Mouse (Mus musculus) limb, embryonic 10.5 days (tissue): ENCODE measurements around the gene Slc35d1. TPM values are rescaled to one million over a fixed set of nuclear protein-coding genes. Genes with fewer than 3 reads are reported as not detected.
"Not testable (repeated sequence)": the region's sequence is repeated elsewhere in the genome, so short reads cannot be mapped to it uniquely, and the experiment has no call there.

Source experiments
- DNase-seq: peaks from one replicate; pipeline ENCODE4 v3.0.0-alpha.2; 2017; ENCODE audit warnings: low spot score
- H3K27ac ChIP-seq: fragments of 300-500 bp; sonication (generic); 2 replicates; pipeline ENCODE4 v1.5.1; 2016; ENCODE audit warnings: mild to moderate bottlenecking
- H3K27me3 ChIP-seq: fragments of 300-500 bp; sonication (generic); 2 replicates; pipeline ENCODE4 v1.6.1; 2016; ENCODE audit warnings: low read depth, mild to moderate bottlenecking; ENCODE audit not compliant: poor library complexity, severe bottlenecking
- H3K36me3 ChIP-seq: fragments of 300-500 bp; sonication (generic); 2 replicates; pipeline ENCODE4 v1.6.1; 2016; ENCODE audit warnings: mild to moderate bottlenecking, moderate library complexity
- H3K4me1 ChIP-seq: fragments of 300-500 bp; sonication (generic); 2 replicates; pipeline ENCODE4 v1.6.1; 2016
- H3K4me3 ChIP-seq: fragments of 300-500 bp; sonication (generic); 2 replicates; pipeline ENCODE4 v1.5.1; 2016; ENCODE audit warnings: mild to moderate bottlenecking, moderate library complexity
- H3K9me3 ChIP-seq: fragments of 300-500 bp; sonication (generic); replicated peaks from 2 replicates; pipeline ENCODE4 v1.6.1; 2016; ENCODE audit warnings: mild to moderate bottlenecking
- WGBS: fragments of 180-500 bp; shearing (Covaris S2); methylation state at CpG from one replicate; pipeline ENCODE4 v1.1.7; 2016; 5-methylcytosine and 5-hydroxymethylcytosine counted together
- polyA plus RNA-seq: library from polyadenylated mRNA; unstranded; fragments of >200 nt; fragmentation: Nextera tagmentation; extraction: Ambion mirVana; gene quantifications from 2 replicates; pipeline ENCODE4 v1.2.1, GENCODE M21; 2016

Gene Slc35d1
- polyA plus RNA-seq, 1 experiment from 2014 or later: 10.4 TPM

DNA sequence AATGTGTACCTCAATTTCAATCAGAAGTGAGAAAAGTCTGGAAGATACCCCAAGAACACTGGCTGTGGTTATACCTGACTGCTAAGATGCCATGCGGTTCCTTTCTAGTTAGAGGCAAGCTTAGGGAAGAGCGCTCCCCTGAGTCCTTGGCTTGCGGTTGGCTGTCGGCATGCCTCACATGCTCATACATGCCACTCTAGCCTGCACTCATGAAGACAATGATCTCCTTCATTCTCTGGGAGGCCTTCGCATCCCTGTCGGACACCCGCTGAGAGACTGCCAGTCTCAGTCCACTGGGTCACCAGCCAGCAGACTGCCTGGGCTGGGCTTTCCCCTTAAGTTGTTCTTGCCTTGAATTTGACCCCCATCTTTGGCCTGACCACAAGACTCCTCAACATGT lies 41.0 kb downstream of the Slc35d1 start:
- 93% methylated on average over 7 of the region's 7 CpGs for WGBS
- H3K4me3 ChIP-seq: no peak overlapping the region
- peaks cover 5% of the 10 kb centered on the region; the same call in 1 of the 2 replicates for H3K4me1 ChIP-seq
- H3K27me3 ChIP-seq: no peaks in the 10 kb centered on the region
- DNase-seq: no peak
- H3K27ac ChIP-seq: no peak overlapping the region
- peaks cover 63% of the 10 kb centered on the region for H3K36me3 ChIP-seq
- H3K9me3 ChIP-seq: no peaks in the 10 kb centered on the region

DNA sequence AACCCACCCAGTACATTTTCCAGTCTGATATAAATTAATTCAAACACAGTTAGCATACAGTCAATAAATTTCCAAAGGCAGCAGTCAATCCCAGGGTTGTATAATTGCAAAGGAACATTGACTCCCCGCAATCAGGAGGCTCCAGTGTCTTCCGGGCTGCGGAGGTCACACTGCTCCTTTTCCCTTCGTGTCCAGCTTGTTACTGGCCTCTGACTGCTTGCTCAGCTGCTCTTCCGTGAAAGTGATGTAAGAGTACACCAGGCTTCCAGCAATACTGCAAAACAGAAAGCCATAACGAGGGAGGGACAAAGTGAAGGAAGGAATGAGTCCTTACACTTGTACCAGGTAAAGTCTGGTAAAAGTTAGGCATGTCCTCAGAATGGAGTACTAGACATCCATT lies 41.5 kb downstream of the Slc35d1 start:
- H3K4me1 ChIP-seq: peaks cover 2% of the 10 kb centered on the region; the same call in 1 of the 2 replicates
- peak; percentile 13 for DNase-seq
- H3K27me3 ChIP-seq: no peaks in the 10 kb centered on the region
- no peak overlapping the region for H3K4me3 ChIP-seq
- no peaks in the 10 kb centered on the region for H3K9me3 ChIP-seq
- 82% methylated on average over 6 of the region's 6 CpGs for WGBS
- H3K27ac ChIP-seq: no peak overlapping the region
- H3K36me3 ChIP-seq: peaks cover 60% of the 10 kb centered on the region

DNA sequence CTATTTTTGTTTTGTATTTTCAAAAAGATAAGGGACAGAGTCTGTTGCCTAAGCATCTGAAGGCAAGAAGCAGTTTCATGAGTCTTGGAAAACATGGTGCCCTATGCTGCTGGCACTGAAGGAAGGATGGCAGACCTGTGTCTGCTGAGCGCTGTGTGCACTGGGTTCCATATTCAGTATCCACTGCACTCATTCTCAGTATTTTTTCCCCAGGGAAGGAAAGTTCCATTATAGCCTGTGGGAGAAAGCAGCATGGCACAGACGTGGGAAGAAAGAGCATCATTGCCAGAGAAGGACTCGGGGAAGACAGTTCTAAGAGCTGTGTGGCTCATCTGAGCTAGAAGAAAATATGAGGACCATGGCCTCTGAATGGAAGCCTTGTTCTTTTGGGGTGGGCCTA lies 43.7 kb downstream of the Slc35d1 start:
- Histone ChIP-seq H3K27ac (no peak overlapping the region), H3K9me3 (no peaks in the 10 kb centered on the region), H3K4me3 (no peak overlapping the region), H3K27me3 (no peaks in the 10 kb centered on the region), H3K36me3 (peaks cover 43% of the 10 kb centered on the region), H3K4me1 (no peaks in the 10 kb centered on the region)
- WGBS: 93% methylated on average over 3 of the region's 3 CpGs
- peak; percentile 12 for DNase-seq

DNA sequence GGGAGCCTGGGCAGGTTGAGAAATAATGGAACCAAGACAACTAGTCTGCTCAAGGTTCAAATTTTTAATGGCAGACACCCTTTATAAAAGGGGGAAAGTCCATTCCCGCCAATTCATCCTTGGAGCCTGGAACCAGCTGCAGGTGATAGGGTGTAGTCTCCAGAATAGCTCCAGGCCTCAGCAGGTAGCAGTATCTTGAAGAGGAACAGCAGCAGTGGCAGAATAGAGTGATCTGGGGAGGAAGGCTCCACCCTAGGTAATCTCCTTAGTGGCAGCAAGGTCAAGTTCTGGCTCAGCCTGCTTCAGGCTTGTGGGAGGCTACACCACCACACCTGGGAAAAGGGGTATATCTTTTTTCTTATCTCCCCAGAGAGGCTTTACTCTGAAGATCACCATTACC lies 48.8 kb downstream of the Slc35d1 start:
- WGBS: 90% methylated on average over 1 of the region's 1 CpGs
- H3K27ac ChIP-seq, H3K4me3 ChIP-seq, DNase-seq, H3K4me1 ChIP-seq, H3K9me3 ChIP-seq, H3K27me3 ChIP-seq: not testable (repeated sequence)
- peaks cover 53% of the 10 kb centered on the region for H3K36me3 ChIP-seq

DNA sequence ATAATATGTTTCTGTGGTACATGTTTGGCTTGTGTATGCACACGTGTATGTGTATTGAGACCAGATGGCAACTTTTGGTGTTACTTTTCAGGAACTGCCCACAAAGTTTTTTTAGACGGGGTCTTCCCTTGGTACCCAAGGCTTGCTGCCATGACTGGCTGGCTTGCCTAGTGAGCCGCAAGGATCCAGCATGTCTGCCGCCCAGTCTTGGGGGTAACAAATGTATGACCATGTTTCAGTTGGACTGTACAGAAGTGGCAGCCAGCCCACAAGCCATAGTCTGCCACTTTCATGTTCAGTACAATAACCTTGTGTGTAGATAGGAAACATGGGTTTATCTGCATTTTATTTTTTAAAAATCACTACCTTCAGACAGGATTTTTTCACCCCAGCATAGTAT lies 56.2 kb downstream of the Slc35d1 start:
- H3K9me3 ChIP-seq: no peaks in the 10 kb centered on the region
- H3K27me3 ChIP-seq: no peaks in the 10 kb centered on the region
- DNase-seq: no peak
- no peaks in the 10 kb centered on the region for H3K4me1 ChIP-seq
- no peak overlapping the region for H3K4me3 ChIP-seq
- 98% methylated on average over 4 of the region's 4 CpGs for WGBS
- peaks cover 95% of the 10 kb centered on the region for H3K36me3 ChIP-seq
- no peak overlapping the region for H3K27ac ChIP-seq

DNA sequence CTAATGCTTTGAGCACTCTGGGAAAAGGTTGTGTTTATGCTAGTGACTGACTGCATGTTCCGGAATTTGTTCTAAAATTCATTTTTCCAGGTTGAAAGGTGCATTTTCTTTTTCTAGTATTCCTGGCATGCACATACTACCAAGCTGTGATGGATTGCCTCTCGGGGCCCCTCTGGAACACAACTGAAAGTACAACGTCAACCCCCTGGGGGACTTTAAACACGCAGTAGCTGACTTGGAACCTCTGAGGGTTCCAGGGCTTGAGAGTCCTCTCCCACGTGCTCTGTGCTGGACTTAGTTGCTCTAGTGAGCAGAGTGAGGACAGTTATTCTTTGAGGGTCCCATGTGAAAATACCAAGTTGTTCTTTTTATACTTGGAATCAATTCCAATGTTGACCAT lies 63.0 kb downstream of the Slc35d1 start:
- Histone ChIP-seq H3K27ac (no peak overlapping the region), H3K4me1 (no peaks in the 10 kb centered on the region), H3K27me3 (no peaks in the 10 kb centered on the region), H3K36me3 (peaks cover 97% of the 10 kb centered on the region), H3K9me3 (no peaks in the 10 kb centered on the region), H3K4me3 (no peak overlapping the region)
- DNase-seq: no peak
- WGBS: 92% methylated on average over 5 of the region's 5 CpGs

DNA sequence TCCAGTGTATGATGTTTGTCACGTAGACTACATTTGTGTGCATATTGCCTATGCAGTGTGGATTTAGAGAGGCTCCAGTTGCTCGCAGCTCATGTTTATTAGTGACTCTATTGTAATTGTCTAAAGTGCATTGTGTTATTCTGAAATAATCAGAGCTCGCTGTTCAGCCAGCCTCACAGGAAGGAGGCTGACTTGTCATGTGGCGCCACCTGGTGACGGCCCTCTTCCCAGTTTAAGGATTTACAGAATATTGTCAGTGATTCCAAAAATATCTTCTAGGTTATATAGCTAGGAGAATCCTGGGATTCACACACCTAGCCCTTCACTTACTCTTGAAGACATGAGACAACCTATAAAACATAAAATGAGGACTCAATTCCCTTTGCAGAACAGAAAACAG lies 68.6 kb downstream of the Slc35d1 start:
- no peak overlapping the region for H3K27ac ChIP-seq
- no peaks in the 10 kb centered on the region for H3K27me3 ChIP-seq
- H3K4me3 ChIP-seq: no peak overlapping the region
- no peaks in the 10 kb centered on the region for H3K9me3 ChIP-seq
- DNase-seq: peak; percentile 78
- H3K4me1 ChIP-seq: no peaks in the 10 kb centered on the region
- 62% methylated on average over 5 of the region's 5 CpGs for WGBS
- peaks cover 90% of the 10 kb centered on the region for H3K36me3 ChIP-seq

DNA sequence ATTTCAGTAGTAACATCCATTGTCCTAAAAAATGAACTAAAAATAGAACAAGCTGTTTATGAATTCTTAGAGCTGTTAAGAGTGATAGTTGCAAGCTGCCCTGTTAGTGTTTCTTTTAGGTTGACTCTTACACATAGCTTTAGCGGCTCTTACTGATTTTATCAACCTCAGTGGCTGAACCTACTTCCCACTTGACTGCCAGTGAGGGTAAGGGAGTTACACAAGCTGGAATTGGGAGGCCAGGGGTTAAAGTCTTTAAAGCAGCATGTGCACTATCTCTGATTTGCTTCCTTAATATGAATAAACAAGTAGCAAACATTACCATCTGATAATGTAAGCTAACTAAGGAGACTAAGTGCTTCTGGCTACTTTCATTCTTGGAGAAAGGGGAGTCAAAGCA lies 78.0 kb downstream of the Slc35d1 start:
- Histone ChIP-seq H3K36me3 (peaks cover 77% of the 10 kb centered on the region), H3K9me3 (no peaks in the 10 kb centered on the region), H3K4me3 (no peak overlapping the region), H3K27ac (no peak overlapping the region), H3K4me1 (no peaks in the 10 kb centered on the region), H3K27me3 (no peaks in the 10 kb centered on the region)
- 89% methylated on average over 1 of the region's 1 CpGs for WGBS
- no peak for DNase-seq

DNA sequence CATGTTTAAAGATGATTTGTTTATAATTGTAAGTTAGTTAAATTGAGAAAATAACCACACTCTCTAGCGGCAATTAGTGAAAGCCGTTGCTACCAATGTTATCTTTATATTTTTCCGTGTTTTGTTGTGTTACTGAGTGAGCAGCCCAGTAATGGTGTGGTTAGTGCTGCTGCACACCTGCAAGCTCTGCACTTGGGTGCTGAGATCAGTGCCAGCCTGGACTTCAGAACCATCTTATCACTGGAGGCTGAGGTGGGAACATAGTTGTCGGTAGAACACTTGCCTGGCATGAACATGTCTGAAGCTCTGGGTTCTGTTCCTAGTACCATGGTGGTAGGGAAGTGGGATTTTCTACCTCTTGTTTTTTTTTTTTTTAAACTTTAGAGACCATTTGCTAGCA lies 88.4 kb downstream of the Slc35d1 start:
- no peaks in the 10 kb centered on the region for H3K9me3 ChIP-seq
- WGBS: 92% methylated on average over 4 of the region's 4 CpGs
- DNase-seq: no peak
- no peaks in the 10 kb centered on the region for H3K4me1 ChIP-seq
- H3K27me3 ChIP-seq: no peaks in the 10 kb centered on the region
- peaks cover 9% of the 10 kb centered on the region for H3K36me3 ChIP-seq
- H3K27ac ChIP-seq: no peak overlapping the region
- no peak overlapping the region for H3K4me3 ChIP-seq

DNA sequence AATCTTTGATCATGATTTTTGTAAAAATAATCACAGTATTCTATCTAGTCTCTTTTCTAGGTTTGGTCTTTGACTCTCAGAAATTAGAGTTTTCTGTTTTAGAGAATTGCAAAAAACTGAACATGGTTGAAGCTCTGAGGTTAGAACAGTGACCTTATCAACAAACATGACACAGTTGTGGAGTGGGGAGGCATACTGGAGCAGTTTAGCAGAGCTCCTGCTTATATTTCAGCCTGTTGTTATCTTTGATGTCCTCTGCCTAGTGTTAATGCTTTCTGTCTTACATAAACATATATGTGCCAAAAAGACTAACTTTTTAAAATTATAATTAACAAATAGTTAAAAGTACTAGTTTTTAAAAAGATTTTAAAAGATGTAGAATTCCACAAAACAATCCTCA lies 91.4 kb downstream of the Slc35d1 start:
- peaks cover 16% of the 10 kb centered on the region for H3K4me1 ChIP-seq
- no peak for DNase-seq

DNA sequence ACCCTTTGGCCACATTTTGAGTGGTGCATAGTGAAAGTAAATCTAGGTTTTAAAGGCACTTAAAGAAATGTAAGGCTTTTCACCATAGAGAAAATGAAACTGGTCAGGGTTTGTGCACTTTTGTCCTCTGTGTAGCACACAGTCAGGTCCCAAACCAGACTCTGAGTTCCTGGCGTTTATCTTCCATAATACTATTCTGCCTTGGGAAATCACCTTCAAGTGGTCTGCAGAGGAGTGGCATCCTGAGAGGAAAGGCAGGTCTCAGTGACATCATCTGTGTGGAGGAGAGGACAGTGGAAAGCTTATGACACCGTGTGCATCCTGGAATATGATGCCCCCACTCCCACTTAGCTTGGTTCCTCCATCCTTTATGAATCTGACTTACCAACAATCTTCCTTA lies 91.9 kb downstream of the Slc35d1 start:
- Histone ChIP-seq H3K9me3 (no peaks in the 10 kb centered on the region), H3K27me3 (no peaks in the 10 kb centered on the region), H3K27ac (no peak overlapping the region), H3K4me3 (no peak overlapping the region), H3K36me3 (no peaks in the 10 kb centered on the region), H3K4me1 (peaks cover 18% of the 10 kb centered on the region)
- 69% methylated on average over 2 of the region's 2 CpGs for WGBS
- DNase-seq: no peak

More for the DNA sequence above, 91.4 kb downstream of the Slc35d1 start:
- no peaks in the 10 kb centered on the region for H3K27me3 ChIP-seq
- H3K9me3 ChIP-seq: no peaks in the 10 kb centered on the region
- no peaks in the 10 kb centered on the region for H3K36me3 ChIP-seq
- no peak overlapping the region for H3K4me3 ChIP-seq
- no peak overlapping the region for H3K27ac ChIP-seq

DNA sequence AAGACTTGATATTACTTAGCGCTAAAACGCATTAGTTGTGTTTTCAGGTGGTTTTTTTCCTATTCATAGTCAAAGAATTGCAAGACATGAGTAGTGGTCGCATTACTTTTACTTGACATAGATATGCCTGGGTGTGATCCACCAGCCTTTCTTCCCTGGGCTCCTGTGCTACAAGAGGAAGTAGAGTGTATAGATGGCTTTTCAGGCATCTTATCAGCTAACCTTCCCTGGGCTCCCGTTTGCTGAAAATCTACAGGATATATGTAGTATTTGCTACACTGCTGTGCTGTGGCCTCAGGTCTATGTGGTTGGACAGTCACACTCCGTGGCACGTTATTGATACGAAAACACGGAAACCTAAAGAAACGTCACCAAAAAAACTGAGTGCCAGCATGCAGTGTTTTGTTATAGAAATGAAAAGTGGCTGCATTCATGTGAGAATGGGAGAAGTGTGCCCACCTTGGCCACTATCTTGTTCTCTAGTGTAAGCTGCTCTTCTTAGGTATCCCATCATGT lies 94.0 kb downstream of the Slc35d1 start:
- Histone ChIP-seq H3K27ac (no peak overlapping the region), H3K4me1 (peaks cover 18% of the 10 kb centered on the region), H3K4me3 (peak overlapping the region; percentile 91), H3K36me3 (peaks cover 6% of the 10 kb centered on the region), H3K9me3 (no peaks in the 10 kb centered on the region), H3K27me3 (no peaks in the 10 kb centered on the region)
- 91% methylated on average over 9 of the region's 9 CpGs for WGBS
- DNase-seq: no peak
